Mouse (Mus musculus): Measurements from ENCODE around the gene 4931428L18Rik. TPM values are rescaled to one million over a fixed set of nuclear protein-coding genes. Genes with fewer than 3 reads are reported as not detected.
"Not testable (repeated sequence)": the region's sequence is repeated elsewhere in the genome, so short reads cannot be mapped to it uniquely, and the experiment has no call there.

Gene 4931428L18Rik
- polyA plus RNA-seq, 1 experiment from 2014 or later = not detected

DNA sequence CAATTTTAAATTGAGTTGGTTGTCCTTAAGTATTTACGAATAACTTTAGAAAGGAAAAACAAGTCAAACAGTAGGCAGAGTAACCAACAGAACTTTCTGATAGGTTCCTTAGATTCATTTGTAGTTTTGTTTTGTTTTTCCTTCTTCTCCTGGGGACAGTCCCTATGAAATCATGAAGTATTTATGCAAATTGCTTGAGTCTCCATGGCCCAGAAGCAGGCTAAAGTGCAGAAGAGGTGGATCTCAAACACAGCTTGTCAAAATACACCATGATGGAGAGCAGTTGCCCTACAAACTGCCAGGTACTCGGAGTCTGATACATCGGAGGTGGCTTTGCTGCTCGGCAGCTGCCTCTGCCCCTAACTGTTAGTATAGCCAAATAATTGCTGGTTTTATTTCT lies 179.7 kb downstream of the 4931428L18Rik start:
- no peak overlapping the region for H3K27ac ChIP-seq
- H3K27me3 ChIP-seq (replicated peaks) = no peaks in the 10 kb centered on the region
- no peak overlapping the region for H3K9ac ChIP-seq
- WGBS (ENCODE audit: insufficient replicate concordance) = 72% methylated on average over 4 of the region's 4 CpGs
- no peaks in the 10 kb centered on the region for H3K4me1 ChIP-seq
- H3K9me3 ChIP-seq (replicated peaks) = no peaks in the 10 kb centered on the region
- no peak overlapping the region for H3K4me3 ChIP-seq
- no peak for ATAC-seq
- H3K36me3 ChIP-seq = no peaks in the 10 kb centered on the region
- no peak overlapping the region for H3K4me2 ChIP-seq

GRCm38 (mm10) chr1:31033851-31034534 lies 188.5 kb downstream of the 4931428L18Rik start:
- no peak overlapping the region for H3K4me2 ChIP-seq
- no peaks in the 10 kb centered on the region for H3K4me1 ChIP-seq
- no peak overlapping the region for H3K9ac ChIP-seq
- ATAC-seq = peak; percentile 57
- H3K27me3 ChIP-seq (replicated peaks) = no peaks in the 10 kb centered on the region
- 35% methylated on average over 2 of the region's 2 CpGs for WGBS (ENCODE audit: insufficient replicate concordance)
- H3K9me3 ChIP-seq (replicated peaks) = no peaks in the 10 kb centered on the region
- no peak overlapping the region for H3K27ac ChIP-seq
- no peaks in the 10 kb centered on the region for H3K36me3 ChIP-seq
- H3K4me3 ChIP-seq = no peak overlapping the region

- Histone ChIP-seq H3K36me3 (no peaks in the 10 kb centered on the region), H3K4me1 (no peaks in the 10 kb centered on the region), H3K4me2 (no peak overlapping the region), H3K4me3 (no peak overlapping the region), H3K27ac (no peak overlapping the region), H3K27me3 (replicated peaks) (no peaks in the 10 kb centered on the region), H3K9ac (no peak overlapping the region), H3K9me3 (replicated peaks) (no peaks in the 10 kb centered on the region)
- WGBS (ENCODE audit: insufficient replicate concordance) = 62% methylated on average over 2 of the region's 2 CpGs
- no peak for ATAC-seq
These were observed 190.1 kb downstream of the 4931428L18Rik start for GRCm38 (mm10) chr1:31032351-31032750.

DNA sequence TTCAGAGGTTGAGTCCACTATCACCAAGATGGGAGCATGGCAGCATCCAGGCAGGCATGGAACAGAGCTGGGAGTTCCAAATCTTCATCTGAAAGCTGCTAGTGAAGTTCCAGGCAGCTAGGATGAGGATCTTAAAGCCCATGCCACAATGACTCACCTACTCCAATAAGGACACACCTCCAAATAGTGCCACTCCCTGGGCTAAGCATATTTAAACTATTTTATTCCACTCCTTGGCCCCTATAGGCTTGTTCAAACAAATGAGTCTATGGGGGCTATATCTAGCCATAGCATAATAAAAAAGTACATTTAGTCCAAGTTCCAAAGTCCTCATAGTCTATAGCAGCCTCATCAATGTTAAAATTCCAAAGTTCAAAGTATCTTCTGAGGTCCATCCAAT lies 199.3 kb downstream of the 4931428L18Rik start:
- H3K36me3 ChIP-seq = no peaks in the 10 kb centered on the region
- no peak overlapping the region for H3K27ac ChIP-seq
- H3K4me3 ChIP-seq = no peak overlapping the region
- H3K4me1 ChIP-seq = no peaks in the 10 kb centered on the region
- no peaks in the 10 kb centered on the region for H3K9me3 ChIP-seq (replicated peaks)
- H3K4me2 ChIP-seq = no peak overlapping the region
- no peaks in the 10 kb centered on the region for H3K27me3 ChIP-seq (replicated peaks)
- no peak overlapping the region for H3K9ac ChIP-seq
- ATAC-seq = no peak

DNA sequence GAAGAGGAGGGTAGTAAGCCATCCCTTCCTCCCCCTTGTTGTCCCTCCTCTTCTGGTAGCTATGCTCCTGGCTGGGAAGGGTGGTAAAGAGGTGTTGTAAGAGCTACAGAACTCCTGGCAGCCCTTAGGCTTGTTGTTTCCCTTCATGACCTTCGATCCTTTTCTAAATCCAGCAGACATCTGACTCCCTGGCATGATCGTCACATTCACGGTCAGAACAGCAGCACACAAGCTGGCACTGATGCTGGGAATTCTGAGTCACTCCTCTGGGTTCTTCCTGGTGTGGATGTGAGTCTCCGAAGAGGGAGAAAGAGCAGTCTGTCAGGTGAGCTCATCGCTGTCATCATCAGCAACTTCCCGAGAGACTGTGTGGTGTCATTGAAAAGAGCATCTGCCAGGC lies 203.2 kb downstream of the 4931428L18Rik start:
- WGBS (ENCODE audit: insufficient replicate concordance) = 68% methylated on average over 6 of the region's 6 CpGs

DNA sequence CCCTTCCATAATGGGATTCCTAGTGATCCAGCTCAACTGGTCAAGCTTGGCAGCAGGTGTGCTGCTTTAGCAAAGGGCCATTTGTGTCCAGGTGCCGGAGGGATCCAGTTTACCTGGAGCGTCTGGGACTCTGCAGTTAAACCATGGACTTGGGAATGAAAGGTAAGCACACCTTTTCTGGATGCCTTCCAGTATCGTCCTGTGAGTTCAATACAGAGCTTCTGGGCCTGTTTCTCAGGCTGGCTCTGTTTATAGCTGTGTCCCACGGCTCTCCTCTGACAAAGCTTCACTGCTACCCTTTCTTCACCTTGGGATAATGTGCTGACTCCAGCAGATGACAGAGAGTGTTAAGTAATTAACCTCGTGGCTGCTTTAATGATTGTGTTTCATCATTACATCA lies 205.1 kb downstream of the 4931428L18Rik start:
- Histone ChIP-seq H3K27ac (no peak overlapping the region), H3K4me1 (no peaks in the 10 kb centered on the region), H3K4me3 (no peak overlapping the region), H3K9me3 (replicated peaks) (no peaks in the 10 kb centered on the region), H3K36me3 (no peaks in the 10 kb centered on the region), H3K4me2 (no peak overlapping the region), H3K9ac (no peak overlapping the region), H3K27me3 (replicated peaks) (no peaks in the 10 kb centered on the region)
- no peak for ATAC-seq
- 64% methylated on average over 5 of the region's 5 CpGs for WGBS (ENCODE audit: insufficient replicate concordance)

More for the DNA sequence above, 203.2 kb downstream of the 4931428L18Rik start:
- Histone ChIP-seq H3K27ac (no peak overlapping the region), H3K4me3 (no peak overlapping the region), H3K9me3 (replicated peaks) (no peaks in the 10 kb centered on the region), H3K4me1 (no peaks in the 10 kb centered on the region), H3K9ac (no peak overlapping the region), H3K27me3 (replicated peaks) (no peaks in the 10 kb centered on the region), H3K36me3 (no peaks in the 10 kb centered on the region), H3K4me2 (no peak overlapping the region)
- no peak for ATAC-seq

DNA sequence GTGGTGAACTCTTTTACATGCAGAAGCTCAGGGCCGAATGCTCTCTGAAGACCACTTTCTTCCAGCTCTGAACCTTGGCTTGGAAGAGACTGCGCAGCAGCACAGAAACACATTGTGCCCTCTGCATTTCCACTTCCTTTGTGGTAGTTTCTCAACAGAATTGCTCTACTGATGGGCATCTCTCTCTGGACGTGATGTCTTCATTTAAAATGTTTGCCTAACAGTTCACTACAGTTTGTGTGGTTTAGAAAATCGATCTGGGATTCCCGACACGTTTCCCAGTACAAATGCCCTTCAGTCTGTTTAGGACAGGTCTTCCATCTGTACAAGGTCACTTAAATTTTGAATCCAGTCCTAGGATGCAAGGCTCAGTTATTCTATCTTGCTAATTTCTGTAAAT lies 206.4 kb downstream of the 4931428L18Rik start:
- Histone ChIP-seq H3K4me1 (no peaks in the 10 kb centered on the region), H3K27ac (no peak overlapping the region), H3K9ac (no peak overlapping the region), H3K4me2 (no peak overlapping the region), H3K4me3 (no peak overlapping the region), H3K36me3 (no peaks in the 10 kb centered on the region), H3K27me3 (replicated peaks) (no peaks in the 10 kb centered on the region), H3K9me3 (replicated peaks) (no peaks in the 10 kb centered on the region)
- WGBS (ENCODE audit: insufficient replicate concordance) = 70% methylated on average over 6 of the region's 6 CpGs
- ATAC-seq = no peak

- H3K9me3 ChIP-seq (replicated peaks) = no peaks in the 10 kb centered on the region
- no peak overlapping the region for H3K9ac ChIP-seq
- no peaks in the 10 kb centered on the region for H3K4me1 ChIP-seq
- no peak overlapping the region for H3K4me2 ChIP-seq
- H3K36me3 ChIP-seq = no peaks in the 10 kb centered on the region
- no peaks in the 10 kb centered on the region for H3K27me3 ChIP-seq (replicated peaks)
- no peak overlapping the region for H3K27ac ChIP-seq
- ATAC-seq = no peak
- no peak overlapping the region for H3K4me3 ChIP-seq
- 38% methylated on average over 2 of the region's 2 CpGs for WGBS (ENCODE audit: insufficient replicate concordance)
These were observed 207.2 kb downstream of the 4931428L18Rik start for GRCm38 (mm10) chr1:31015261-31015660.

DNA sequence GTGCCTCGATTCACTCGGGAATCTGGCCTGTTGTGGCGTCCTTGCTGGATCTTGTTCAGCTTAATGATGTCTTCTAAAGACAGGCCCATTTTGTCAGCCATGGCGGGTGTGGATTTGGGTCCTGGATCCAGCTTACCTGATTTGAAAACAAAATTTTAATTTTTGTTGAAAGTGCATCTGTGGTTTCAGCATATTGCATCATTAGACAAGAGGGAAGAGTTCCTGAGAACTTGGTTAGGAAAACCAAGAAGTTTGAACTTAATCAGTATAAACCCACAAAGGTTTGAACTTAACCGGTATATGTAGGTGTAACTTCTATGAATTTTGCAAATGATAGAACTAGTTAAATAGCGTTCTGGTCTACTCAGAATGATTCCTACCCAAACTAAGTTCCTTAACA lies 244.6 kb downstream of the 4931428L18Rik start, which contains the start of gene AC153137.1:
Gene AC153137.1, minus strand, starts transcription at position 101 of the 400 bp plus-strand sequence.
- H3K4me1 ChIP-seq; H3K4me3 ChIP-seq; H3K27ac ChIP-seq; H3K9me3 ChIP-seq (replicated peaks); H3K9ac ChIP-seq; ATAC-seq; H3K27me3 ChIP-seq (replicated peaks); H3K4me2 ChIP-seq; H3K36me3 ChIP-seq: not testable (repeated sequence)
- 70% methylated on average over 6 of the region's 6 CpGs for WGBS (ENCODE audit: insufficient replicate concordance)

DNA sequence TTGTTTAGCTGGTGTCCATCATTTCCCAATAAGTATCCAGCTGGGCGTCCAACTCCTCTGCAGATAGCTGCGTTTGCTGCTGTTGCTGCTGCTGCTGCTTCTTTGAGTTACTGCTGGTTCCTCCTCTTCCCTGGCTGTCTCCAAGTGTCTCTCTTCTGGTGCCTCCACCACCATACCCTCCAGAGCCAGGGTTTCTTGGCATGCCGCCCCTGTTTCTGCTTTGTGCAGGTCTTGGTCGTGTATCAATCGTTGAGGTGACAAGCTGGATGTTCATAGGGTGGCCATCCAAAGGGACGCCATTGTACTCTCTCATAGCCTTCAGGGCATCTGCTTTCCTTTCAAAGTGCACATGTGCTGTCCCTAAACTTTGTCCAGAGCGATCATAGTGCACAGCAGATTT lies 245.2 kb downstream of the 4931428L18Rik start:
- 74% methylated on average over 7 of the region's 7 CpGs for WGBS (ENCODE audit: insufficient replicate concordance)
- not testable (repeated sequence) for ATAC-seq

GRCm38 (mm10) chr1:30951795-30952194 lies 270.7 kb downstream of the 4931428L18Rik start:
- no peak overlapping the region for H3K27ac ChIP-seq
- H3K27me3 ChIP-seq (replicated peaks) = no peaks in the 10 kb centered on the region
- H3K36me3 ChIP-seq = no peaks in the 10 kb centered on the region
- peaks cover 15% of the 10 kb centered on the region for H3K4me1 ChIP-seq
- no peak for ATAC-seq
- WGBS (ENCODE audit: insufficient replicate concordance) = 67% methylated on average over 2 of the region's 2 CpGs
- H3K4me3 ChIP-seq = no peak overlapping the region
- no peak overlapping the region for H3K9ac ChIP-seq
- no peak overlapping the region for H3K4me2 ChIP-seq
- H3K9me3 ChIP-seq (replicated peaks) = no peaks in the 10 kb centered on the region

More for the DNA sequence above, 245.2 kb downstream of the 4931428L18Rik start:
- not testable (repeated sequence) for H3K4me3 ChIP-seq; H3K36me3 ChIP-seq; H3K9ac ChIP-seq; H3K9me3 ChIP-seq (replicated peaks); H3K4me2 ChIP-seq; H3K27ac ChIP-seq; H3K27me3 ChIP-seq (replicated peaks); H3K4me1 ChIP-seq

GRCm38 (mm10) chr1:30950456-30950835 lies 272.0 kb downstream of the 4931428L18Rik start:
- Histone ChIP-seq H3K4me2 (peak overlapping the region; percentile 78), H3K27me3 (replicated peaks) (no peaks in the 10 kb centered on the region), H3K36me3 (peaks cover 3% of the 10 kb centered on the region; the same call in 1 of the 2 replicates), H3K9me3 (replicated peaks) (no peaks in the 10 kb centered on the region), H3K9ac (peak overlapping the region; percentile 97), H3K27ac (peak overlapping the region; percentile 99), H3K4me3 (peak overlapping the region; percentile 91), H3K4me1 (peaks cover 18% of the 10 kb centered on the region)
- 53% methylated on average over 5 of the region's 5 CpGs for WGBS (ENCODE audit: insufficient replicate concordance)
- no peak for ATAC-seq

All from liver, embryonic 12.5 days (tissue).